Mouse (Mus musculus): ENCODE measurements around the gene Tifa.

Gene Tifa

DNA sequence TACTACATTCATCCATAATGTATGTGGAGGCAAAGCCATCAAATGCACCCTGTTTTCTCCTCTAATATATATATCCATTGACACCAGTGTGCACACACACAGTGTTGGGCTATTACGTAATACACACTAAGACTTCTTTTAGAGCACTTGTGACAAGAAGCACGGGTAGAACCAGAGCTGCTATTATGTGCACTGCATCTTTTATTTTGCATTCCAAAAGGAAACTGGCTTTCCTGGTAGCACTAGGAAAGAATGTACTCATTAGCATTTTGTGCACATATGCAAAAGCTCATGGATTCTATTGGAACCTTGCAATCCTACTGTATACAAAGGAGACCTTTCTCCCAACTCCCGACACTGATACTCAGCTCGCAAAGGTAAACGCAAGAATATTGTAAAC, 79.3 kb downstream of the Tifa start:
- no peak for DNase-seq (ENCODE audit: low read depth)

DNA sequence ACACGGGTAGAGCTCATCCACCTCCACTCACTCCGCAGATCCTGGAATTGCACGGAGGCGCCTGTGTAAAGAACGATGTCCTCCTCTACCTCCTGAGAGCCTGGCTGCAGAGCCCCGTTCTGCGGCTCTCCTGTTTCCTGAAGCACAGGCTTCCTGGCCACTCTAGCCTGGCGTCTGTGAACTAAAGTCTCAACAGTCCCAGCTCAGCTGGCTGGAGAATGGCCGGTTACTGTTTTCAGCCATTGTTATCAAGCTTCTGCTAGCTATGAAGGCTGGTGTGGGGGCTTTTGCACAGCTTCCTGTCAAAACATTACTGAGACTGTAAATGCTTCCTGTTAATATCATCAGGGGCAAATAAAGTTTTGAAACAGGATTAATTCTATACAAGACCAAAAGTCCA, 82.0 kb downstream of the Tifa start:
- DNase-seq (ENCODE audit: low read depth), result no peak

DNA sequence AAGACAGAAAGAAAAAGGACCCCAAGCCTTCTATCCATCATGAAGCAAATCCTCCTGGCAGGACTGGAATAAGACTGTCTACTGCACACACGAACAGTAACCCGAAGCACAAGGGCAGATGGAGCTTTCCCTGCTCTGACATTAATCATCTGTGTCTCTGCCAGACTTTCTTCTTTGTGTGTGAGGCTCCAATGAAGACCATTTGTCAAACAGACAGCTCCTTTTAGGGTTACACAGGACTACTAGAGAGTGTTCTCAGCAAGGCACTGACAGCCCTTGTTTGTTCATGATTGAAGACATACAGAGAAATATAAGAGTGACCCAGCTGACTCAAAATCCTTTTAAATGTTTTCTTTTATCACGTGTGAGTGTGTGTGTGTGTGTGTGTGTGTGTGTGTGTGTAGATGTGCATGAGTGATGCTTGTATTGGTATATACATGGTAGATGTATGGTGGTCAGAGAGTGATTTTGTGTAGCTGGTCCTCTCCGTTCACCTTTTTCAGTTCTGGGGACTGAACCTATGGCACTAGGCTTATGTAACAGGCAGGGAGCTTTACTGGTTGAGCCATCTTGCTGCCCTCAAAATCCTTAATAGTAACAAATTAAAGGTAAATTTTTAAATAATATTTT, 84.8 kb downstream of the Tifa start:
- no peak for DNase-seq (ENCODE audit: low read depth)

DNA sequence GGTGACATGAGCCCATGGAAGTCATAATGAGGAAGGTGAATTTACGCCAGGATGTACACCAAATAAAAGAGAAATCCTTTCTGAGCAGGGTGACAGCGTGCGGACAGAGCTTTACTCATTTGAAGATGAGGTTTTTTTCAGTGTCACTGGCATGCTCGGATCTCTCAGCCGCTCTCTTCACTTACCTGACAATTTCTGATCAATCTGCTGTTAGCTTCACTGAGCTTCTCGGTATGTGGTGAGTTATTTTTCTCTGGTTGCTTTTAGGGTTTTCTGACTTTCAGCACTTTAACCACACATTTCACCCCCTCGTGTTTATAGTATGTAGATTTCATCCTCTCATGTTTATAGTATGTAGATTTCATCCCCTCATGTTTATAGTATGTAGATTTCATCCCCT, 85.5 kb downstream of the Tifa start:
- DNase-seq (ENCODE audit: low read depth), result no peak

DNA sequence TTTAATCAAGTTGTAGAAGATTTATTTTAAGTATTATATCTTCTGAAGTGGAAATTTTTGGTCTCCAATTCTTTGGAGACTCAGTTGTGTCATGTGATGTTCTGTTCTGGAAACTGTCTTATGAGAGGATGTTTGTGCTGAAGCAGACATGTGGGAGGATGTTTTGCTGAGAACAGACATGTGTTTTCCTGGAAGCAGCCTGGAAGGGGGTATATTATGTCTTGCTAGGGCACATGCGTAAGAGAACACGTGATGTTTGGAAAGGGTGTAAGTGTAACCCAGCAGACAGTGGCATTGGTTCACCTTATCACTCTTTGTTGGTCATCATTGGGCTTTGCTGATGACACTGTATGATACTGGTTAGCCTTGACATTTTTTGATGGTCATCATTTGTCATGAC, 85.9 kb downstream of the Tifa start:
- DNase-seq (ENCODE audit: low read depth), result no peak

DNA sequence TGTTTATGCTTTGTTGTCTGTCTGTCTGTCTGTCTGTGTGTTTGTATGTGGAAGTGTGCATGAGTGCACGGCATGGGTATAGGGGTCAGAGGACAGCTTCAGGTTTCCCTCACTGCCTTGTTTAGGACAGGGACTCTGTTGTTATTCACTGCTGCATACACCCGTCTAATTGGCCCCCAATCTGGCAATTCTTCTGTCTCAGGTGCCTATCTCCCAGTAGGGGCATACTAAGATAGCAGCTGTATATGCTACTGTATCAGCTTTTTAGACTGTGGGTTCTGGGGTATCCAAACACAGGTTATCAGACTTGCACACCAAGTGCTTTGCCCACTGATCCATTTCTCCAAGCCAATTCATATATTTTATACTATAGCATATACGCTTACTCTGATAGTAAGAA, 90.4 kb downstream of the Tifa start:
- no peak for DNase-seq (ENCODE audit: low read depth)

DNA sequence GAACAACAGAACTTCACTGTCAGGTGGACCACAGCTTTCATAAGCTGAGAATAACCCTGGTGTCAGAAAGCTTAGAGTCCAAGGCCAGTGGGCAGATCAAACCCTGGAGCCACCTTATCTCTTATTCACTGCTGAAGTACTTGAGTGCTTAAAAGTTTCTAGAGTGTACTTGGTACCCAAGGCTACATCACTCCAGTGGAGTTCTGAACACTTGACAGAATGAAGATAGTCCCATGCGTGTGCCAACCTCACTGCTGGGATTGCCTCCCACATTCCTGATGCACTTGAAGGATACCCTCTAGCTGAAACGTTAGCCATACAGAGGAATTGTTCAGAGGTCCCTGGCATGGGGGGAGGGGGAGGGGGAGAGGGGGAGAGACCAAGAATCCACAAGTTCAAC, 92.1 kb downstream of the Tifa start:
- DNase-seq (ENCODE audit: low read depth), result no peak
